Comparison of ENCODE assay signal across 8 mouse cellular contexts in the genomic region with DNA sequence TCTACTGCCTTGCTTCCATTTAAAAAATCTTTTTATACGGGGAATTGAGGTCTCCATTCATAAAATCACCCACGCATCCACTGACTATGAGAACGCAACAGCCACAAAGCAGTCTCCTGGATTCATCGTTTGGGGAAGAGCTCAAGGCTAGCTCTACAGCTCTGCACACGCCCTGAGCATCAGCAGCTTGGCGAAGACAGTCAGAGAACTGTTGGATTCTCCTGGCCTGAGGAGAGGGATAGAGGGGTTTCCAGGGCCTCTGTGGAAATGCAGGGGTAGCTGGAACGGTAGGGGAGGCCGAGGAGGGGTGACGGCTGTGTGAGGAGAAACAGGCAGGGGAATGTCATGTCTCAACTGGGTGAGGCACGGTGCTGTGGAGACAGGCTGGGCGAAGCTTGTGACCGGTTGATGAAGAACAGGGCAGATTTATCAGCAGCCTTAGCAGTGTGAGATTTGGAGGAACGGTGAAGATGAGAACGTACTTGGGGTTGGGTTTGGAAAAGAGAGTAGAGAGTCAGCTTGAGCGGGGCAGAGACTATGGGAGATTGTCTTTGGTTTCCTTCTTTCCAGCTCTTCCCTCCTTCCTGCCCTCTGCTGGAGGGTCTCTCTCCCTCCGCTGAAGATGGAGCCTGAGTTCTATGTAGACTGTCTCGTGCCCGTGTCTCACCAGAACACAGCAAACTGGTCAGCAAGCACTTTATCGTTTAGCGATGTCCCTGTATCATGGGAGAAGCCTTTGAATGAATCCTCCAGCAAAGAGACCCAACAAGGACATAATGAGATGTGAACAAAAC.
A peak's percentile ranks its signal among the peaks of the same experiment; 100 is the strongest.
DNase-seq lines count a peak whose midpoint lies in the region; ATAC-seq and TF ChIP-seq lines count a peak whose summit lies in the region.
"Had no signal": no experiment of that assay in that cellular context is flagged by ENCODE, and none has a peak within 500 bp of the region (broad histone marks: within the 10 kb centered on the region; RNA-seq: fewer than 3 reads in every experiment).

No protein-coding gene starts in this region.

- in situ Hi-C loops in CH12.LX (cut with MboI; ENCODE audit: low pct_ligation_motif_present, low pct_unique_long_range_greater_than_20kb, low sequenced_read_pairs), result loop anchor here (5.0 to 25.0 kb wide), 4 partner anchors 59 to 624 kb away; a partner anchor contains a TSS

- TF ChIP-seq RAD21 in CH12.LX (IDR thresholded peaks at IDR 0.05; ENCODE audit: low read depth, low read length), result no peak

- H3K36me3 ChIP-seq in hindbrain, embryonic 12.5 days, result no peaks in the 10 kb centered on the region
- no peaks in the 10 kb centered on the region for H3K36me3 ChIP-seq in hindbrain, embryonic 14.5 days (replicated peaks; ENCODE audit: control insufficient read depth, insufficient read depth)
- no peaks in the 10 kb centered on the region for H3K36me3 ChIP-seq in CH12.LX (replicated peaks in 1 of 2; ENCODE audit: control insufficient read depth in 1 of 2, insufficient read depth in 1 of 2, low read length in 1 of 2)
- no peaks in the 10 kb centered on the region for H3K36me3 ChIP-seq in intestine, embryonic 14.5 days (ENCODE audit: control insufficient read depth, insufficient read depth, low read length)

- H3K9ac ChIP-seq in hindbrain, embryonic 12.5 days, result no peak overlapping the region
- no peak overlapping the region for H3K9ac ChIP-seq in hindbrain, embryonic 14.5 days
- no peak overlapping the region for H3K9ac ChIP-seq in CH12.LX (ENCODE audit: insufficient read depth, low read depth)
- H3K9ac ChIP-seq in intestine, embryonic 14.5 days (ENCODE audit: low read length), result peak overlapping the region; percentile 0; the same call in 1 of the 2 replicates

- TF ChIP-seq CTCF in CH12.LX (conservative IDR thresholded peaks at IDR 0.05 in 1 of 2, IDR thresholded peaks at IDR 0.05 in 1 of 2; ENCODE audit: low read depth in 2 of 2, low read length in 2 of 2), result no peak

- no peak for ATAC-seq in hindbrain, embryonic 12.5 days (ENCODE audit: low FRiP score)
- ATAC-seq in hindbrain, embryonic 14.5 days (ENCODE audit: low FRiP score), result no peak; the same call in 1 of the 2 replicates
- peak; percentile 47 for ATAC-seq in intestine, embryonic 14.5 days (replicated peaks; ENCODE audit: low FRiP score, low TSS enrichment, low read depth)
- no peak for ATAC-seq in megakaryocyte, adult 5-6 weeks (ENCODE audit: poor library complexity, severe bottlenecking)

- no peak for TF ChIP-seq EP300 in CH12.LX (IDR thresholded peaks at IDR 0.05; ENCODE audit: low read length)

- no peaks in the 10 kb centered on the region for H3K27me3 ChIP-seq in hindbrain, embryonic 12.5 days
- no peaks in the 10 kb centered on the region for H3K27me3 ChIP-seq in hindbrain, embryonic 14.5 days (ENCODE audit: control insufficient read depth, insufficient read depth, low read length)
- H3K27me3 ChIP-seq in CH12.LX (replicated peaks), result no peaks in the 10 kb centered on the region
- no peaks in the 10 kb centered on the region for H3K27me3 ChIP-seq in intestine, embryonic 14.5 days (replicated peaks; ENCODE audit: control insufficient read depth, insufficient read depth, low read length)

- DNase-seq in hindbrain, embryonic 14.5 days (ENCODE audit: low spot score), result no peak
- DNase-seq in CH12.LX (ENCODE audit: extremely low read depth), result no peak
- peak; percentile 49 for DNase-seq in ES-CJ7 (ENCODE audit: low read depth, low spot score)
- DNase-seq in intestine, embryonic 14.5 days (ENCODE audit: low spot score), result peak; percentile 74
- no peak for DNase-seq in thymus, postnatal 25 days

- H3K27ac ChIP-seq in hindbrain, embryonic 12.5 days, result peak overlapping the region; percentile 41; the same call in 1 of the 2 replicates
- H3K27ac ChIP-seq in hindbrain, embryonic 14.5 days, result no peak overlapping the region
- H3K27ac ChIP-seq in CH12.LX (ENCODE audit: insufficient read depth, low read depth), result no peak overlapping the region
- peak overlapping the region; percentile 60 for H3K27ac ChIP-seq in intestine, embryonic 14.5 days (ENCODE audit: low read depth)
- H3K27ac ChIP-seq: macrophage had no signal

- H3K4me1 ChIP-seq in hindbrain, embryonic 12.5 days, result peaks cover 18% of the 10 kb centered on the region
- peaks cover 10% of the 10 kb centered on the region; the same call in 1 of the 2 replicates for H3K4me1 ChIP-seq in hindbrain, embryonic 14.5 days (replicated peaks; ENCODE audit: control insufficient read depth, insufficient read depth, low read length)
- no peaks in the 10 kb centered on the region for H3K4me1 ChIP-seq in CH12.LX (ENCODE audit: control insufficient read depth in 1 of 2, insufficient read depth in 2 of 2)
- H3K4me1 ChIP-seq in intestine, embryonic 14.5 days (replicated peaks; ENCODE audit: control insufficient read depth, insufficient read depth, low read length), result peaks cover 16% of the 10 kb centered on the region

- no peak for TF ChIP-seq POLR2A in CH12.LX (IDR thresholded peaks at IDR 0.05; ENCODE audit: low read depth, low read length)

- WGBS in hindbrain, embryonic 12.5 days, result 63% methylated on average over 20 of the region's 20 CpGs
- WGBS in hindbrain, embryonic 14.5 days, result 62% methylated on average over 20 of the region's 20 CpGs
- 36% methylated on average over 20 of the region's 20 CpGs for WGBS in intestine, embryonic 14.5 days

- H3K4me2 ChIP-seq in hindbrain, embryonic 12.5 days (replicated peaks), result no peak overlapping the region
- H3K4me2 ChIP-seq in hindbrain, embryonic 14.5 days (replicated peaks), result no peak overlapping the region
- no peak overlapping the region for H3K4me2 ChIP-seq in CH12.LX (ENCODE audit: insufficient read depth, low read depth, poor library complexity, severe bottlenecking)
- H3K4me2 ChIP-seq in intestine, embryonic 14.5 days (ENCODE audit: low read length), result peak overlapping the region; percentile 33

- no peak overlapping the region for H3K4me3 ChIP-seq in hindbrain, embryonic 12.5 days
- no peak overlapping the region for H3K4me3 ChIP-seq in hindbrain, embryonic 14.5 days (replicated peaks; ENCODE audit: low read length)
- no peak overlapping the region for H3K4me3 ChIP-seq in CH12.LX (replicated peaks in 1 of 3; ENCODE audit: low read depth in 2 of 3, low read length in 2 of 3, poor library complexity in 1 of 3)
- no peak overlapping the region for H3K4me3 ChIP-seq in intestine, embryonic 14.5 days (ENCODE audit: low read depth, low read length)

- no peaks in the 10 kb centered on the region for H3K9me3 ChIP-seq in hindbrain, embryonic 12.5 days (replicated peaks)
- H3K9me3 ChIP-seq in hindbrain, embryonic 14.5 days (ENCODE audit: control insufficient read depth, low read length), result no peaks in the 10 kb centered on the region
- H3K9me3 ChIP-seq in CH12.LX (replicated peaks; ENCODE audit: low read length), result no peaks in the 10 kb centered on the region
- no peaks in the 10 kb centered on the region for H3K9me3 ChIP-seq in intestine, embryonic 14.5 days (ENCODE audit: control insufficient read depth, low read length)

- dilution Hi-C loops in CH12.LX (cut with MboI; ENCODE audit: extremely low pct_ligation_motif_present, extremely low pct_unique_long_range_greater_than_20kb, low sequenced_read_pairs), result no loop called here

- H3K79me2 ChIP-seq in CH12.LX (replicated peaks; ENCODE audit: control insufficient read depth, extremely low read depth, insufficient read depth, poor library complexity, severe bottlenecking), result no peaks in the 10 kb centered on the region

TF ChIP-seq in CH12.LX, 34 proteins besides CTCF, POLR2A, EP300 and RAD21:
- TF ChIP-seq CHD2 (IDR thresholded peaks at IDR 0.05; ENCODE audit: low read length), result no peak
- no peak for TF ChIP-seq UBTF (IDR thresholded peaks at IDR 0.05; ENCODE audit: low read depth, low read length)
- TF ChIP-seq TCF12 (IDR thresholded peaks at IDR 0.05; ENCODE audit: low read depth, low read length), result 0 out of 2 replicates have a peak, but pooled peaks have one; percentile 22

Comparison
In these comparisons a context has a peak if more than half of its experiments do, and no peak if none do; other contexts are left out.
1. H3K27ac ChIP-seq: peak in hindbrain, embryonic 12.5 days (single experiment) and intestine, embryonic 14.5 days (single experiment); none in hindbrain, embryonic 14.5 days (single experiment) and CH12.LX (single experiment).
2. DNase-seq: peak in ES-CJ7 (single experiment) and intestine, embryonic 14.5 days (single experiment); none in hindbrain, embryonic 14.5 days (single experiment), CH12.LX (single experiment) and thymus, postnatal 25 days (single experiment).